Mouse (Mus musculus): ENCODE measurements around the gene Duoxa2. TPM values are rescaled to one million over a fixed set of nuclear protein-coding genes. Genes with fewer than 3 reads are reported as not detected.
A peak's percentile ranks its signal among the peaks of the same experiment; 100 is the strongest.

The Duoxa2 gene
- total RNA-seq (2014; rRNA removed; ENCODE audit: low replicate concordance) (not detected in 2 replicates), polyA plus RNA-seq (2015; fragmentation: Nextera tagmentation; extraction: Ambion mirVana) (0.10 and 0.19 TPM in 2 replicates)

- no peak for TF ChIP-seq CTCF (IDR thresholded peaks at IDR 0.05; ENCODE audit: low read depth)
- no peak for TF ChIP-seq EP300 (IDR thresholded peaks at IDR 0.05; ENCODE audit: low read depth)
- H3K36me3 ChIP-seq (replicated peaks; ENCODE audit: control insufficient read depth, insufficient read depth, low read length): no peaks in the 10 kb centered on the region
- peak within 1 kb of the TSS; percentile 58 for H3K4me2 ChIP-seq (ENCODE audit: low read depth, low read length)
- H3K9me3 ChIP-seq (replicated peaks; ENCODE audit: control insufficient read depth, low read length): no peaks in the 10 kb centered on the region
- no peak within 1 kb of the TSS for H3K9ac ChIP-seq (replicated peaks; ENCODE audit: low read depth, low read length)
- H3K27me3 ChIP-seq (ENCODE audit: control insufficient read depth, insufficient read depth, low read length): peaks cover 90% of the 10 kb centered on the region
- peak within 1 kb of the TSS; percentile 38 for H3K4me3 ChIP-seq (ENCODE audit: low read depth, low read length)
- WGBS: 1% methylated on average over 43 of the region's 43 CpGs
- no peak for ATAC-seq (ENCODE audit: insufficient read depth, low read depth)
- H3K27ac ChIP-seq (ENCODE audit: low read depth): no peak within 1 kb of the TSS
- H3K4me1 ChIP-seq (ENCODE audit: control insufficient read depth, insufficient read depth): peaks cover 23% of the 10 kb centered on the region
- DNase-seq (ENCODE audit: low spot score): no peak
Measured at GRCm38 (mm10) chr2:122298596-122299490, at the start of gene Duoxa2. TSS of gene Duoxa2 (plus strand) at chr2:122298900.

- Histone ChIP-seq H3K4me2 (ENCODE audit: low read depth, low read length) (no peak overlapping the region), H3K4me1 (ENCODE audit: control insufficient read depth, insufficient read depth) (no peaks in the 10 kb centered on the region), H3K9me3 (replicated peaks; ENCODE audit: control insufficient read depth, low read length) (no peaks in the 10 kb centered on the region), H3K4me3 (ENCODE audit: low read depth, low read length) (no peak overlapping the region), H3K27me3 (ENCODE audit: control insufficient read depth, insufficient read depth, low read length) (no peaks in the 10 kb centered on the region), H3K27ac (ENCODE audit: low read depth) (no peak overlapping the region), H3K9ac (replicated peaks; ENCODE audit: low read depth, low read length) (no peak overlapping the region), H3K36me3 (replicated peaks; ENCODE audit: control insufficient read depth, insufficient read depth, low read length) (peaks cover 26% of the 10 kb centered on the region; the same call in 1 of the 2 replicates)
- ATAC-seq (ENCODE audit: insufficient read depth, low read depth) (no peak), DNase-seq (ENCODE audit: low spot score) (no peak)
- WGBS: 87% methylated on average over 5 of the region's 5 CpGs
- TF ChIP-seq CTCF (IDR thresholded peaks at IDR 0.05; ENCODE audit: low read depth): no peak
- TF ChIP-seq EP300 (IDR thresholded peaks at IDR 0.05; ENCODE audit: low read depth): no peak
Measured at GRCm38 (mm10) chr2:122255997-122256396, 42.7 kb upstream of the Duoxa2 start.

GRCm38 (mm10) chr2:122260729-122261128, 38.0 kb upstream of the Duoxa2 start:
- WGBS: 84% methylated on average over 5 of the region's 5 CpGs

GRCm38 (mm10) chr2:122264690-122265089, 34.0 kb upstream of the Duoxa2 start:
- no peak for ATAC-seq (ENCODE audit: insufficient read depth, low read depth)
- H3K27me3 ChIP-seq (ENCODE audit: control insufficient read depth, insufficient read depth, low read length): no peaks in the 10 kb centered on the region

More at GRCm38 (mm10) chr2:122260729-122261128, 38.0 kb upstream of the Duoxa2 start:
- ATAC-seq (ENCODE audit: insufficient read depth, low read depth): no peak
- H3K4me1 ChIP-seq (ENCODE audit: control insufficient read depth, insufficient read depth): no peaks in the 10 kb centered on the region
- DNase-seq (ENCODE audit: low spot score): no peak
- no peak overlapping the region for H3K27ac ChIP-seq (ENCODE audit: low read depth)
- no peak overlapping the region for H3K4me2 ChIP-seq (ENCODE audit: low read depth, low read length)
- H3K4me3 ChIP-seq (ENCODE audit: low read depth, low read length): no peak overlapping the region
- H3K9ac ChIP-seq (replicated peaks; ENCODE audit: low read depth, low read length): no peak overlapping the region
- no peaks in the 10 kb centered on the region for H3K27me3 ChIP-seq (ENCODE audit: control insufficient read depth, insufficient read depth, low read length)
- peaks cover 36% of the 10 kb centered on the region for H3K36me3 ChIP-seq (replicated peaks; ENCODE audit: control insufficient read depth, insufficient read depth, low read length)
- TF ChIP-seq EP300 (IDR thresholded peaks at IDR 0.05; ENCODE audit: low read depth): no peak
- H3K9me3 ChIP-seq (replicated peaks; ENCODE audit: control insufficient read depth, low read length): no peaks in the 10 kb centered on the region

GRCm38 (mm10) chr2:122266407-122267193, 32.1 kb upstream of the Duoxa2 start:
- ATAC-seq (ENCODE audit: insufficient read depth, low read depth): no peak
- H3K9me3 ChIP-seq (replicated peaks; ENCODE audit: control insufficient read depth, low read length): no peaks in the 10 kb centered on the region
- no peak for DNase-seq (ENCODE audit: low spot score)
- no peaks in the 10 kb centered on the region for H3K4me1 ChIP-seq (ENCODE audit: control insufficient read depth, insufficient read depth)
- H3K4me2 ChIP-seq (ENCODE audit: low read depth, low read length): no peak overlapping the region
- TF ChIP-seq EP300 (IDR thresholded peaks at IDR 0.05; ENCODE audit: low read depth): no peak
- TF ChIP-seq CTCF (IDR thresholded peaks at IDR 0.05; ENCODE audit: low read depth): no peak
- no peak overlapping the region for H3K27ac ChIP-seq (ENCODE audit: low read depth)
- peaks cover 9% of the 10 kb centered on the region for H3K36me3 ChIP-seq (replicated peaks; ENCODE audit: control insufficient read depth, insufficient read depth, low read length)
- H3K9ac ChIP-seq (replicated peaks; ENCODE audit: low read depth, low read length): no peak overlapping the region
- no peaks in the 10 kb centered on the region for H3K27me3 ChIP-seq (ENCODE audit: control insufficient read depth, insufficient read depth, low read length)
- 84% methylated on average over 7 of the region's 7 CpGs for WGBS
- H3K4me3 ChIP-seq (ENCODE audit: low read depth, low read length): no peak overlapping the region

More at GRCm38 (mm10) chr2:122264690-122265089, 34.0 kb upstream of the Duoxa2 start:
- Histone ChIP-seq H3K9ac (replicated peaks; ENCODE audit: low read depth, low read length) (no peak overlapping the region), H3K9me3 (replicated peaks; ENCODE audit: control insufficient read depth, low read length) (no peaks in the 10 kb centered on the region), H3K4me2 (ENCODE audit: low read depth, low read length) (no peak overlapping the region), H3K27ac (ENCODE audit: low read depth) (no peak overlapping the region), H3K36me3 (replicated peaks; ENCODE audit: control insufficient read depth, insufficient read depth, low read length) (peaks cover 21% of the 10 kb centered on the region), H3K4me3 (ENCODE audit: low read depth, low read length) (no peak overlapping the region), H3K4me1 (ENCODE audit: control insufficient read depth, insufficient read depth) (no peaks in the 10 kb centered on the region)
- DNase-seq (ENCODE audit: low spot score): no peak
- WGBS: 79% methylated on average over 3 of the region's 3 CpGs
- TF ChIP-seq EP300 (IDR thresholded peaks at IDR 0.05; ENCODE audit: low read depth): no peak
- TF ChIP-seq CTCF (IDR thresholded peaks at IDR 0.05; ENCODE audit: low read depth): no peak

Data from heart, postnatal 0 days (tissue).